Comparison of ENCODE assay signal across 35 mouse cellular contexts in genomic region chr15:27380436-27380945, GRCm38 (mm10).
A peak's percentile ranks its signal among the peaks of the same experiment; 100 is the strongest.
DNase-seq lines count a peak whose midpoint lies in the region; ATAC-seq and TF ChIP-seq lines count a peak whose summit lies in the region.
"Had no signal": no experiment of that assay in that cellular context is flagged by ENCODE, and none has a peak within 500 bp of the region (broad histone marks: within the 10 kb centered on the region; RNA-seq: fewer than 3 reads in every experiment).

No protein-coding gene starts in this region.

- H3K4me2 ChIP-seq in limb, embryonic 14.5 days (replicated peaks; ENCODE audit: low read depth, low read length, severe bottlenecking): no peak overlapping the region
- H3K4me2 ChIP-seq: embryonic facial prominence, embryonic 12.5 days; forebrain, embryonic 15.5 days; heart, embryonic 11.5 days; hindbrain, embryonic 12.5 days; intestine, embryonic 15.5 days; limb, embryonic 12.5 days; liver, embryonic 12.5 days; midbrain, embryonic 13.5 days; neural tube, embryonic 15.5 days had no signal

- 81% methylated on average over 4 of the region's 4 CpGs for WGBS in limb, embryonic 14.5 days
- 82% methylated on average over 4 of the region's 4 CpGs for WGBS in limb, embryonic 10.5 days

- TF ChIP-seq POLR2A in limb, embryonic 14.5 days (IDR thresholded peaks at IDR 0.05; ENCODE audit: borderline replicate concordance, extremely low read depth, insufficient read depth, insufficient read length): no peak
- no peak for TF ChIP-seq POLR2A in brain, embryonic 14.5 days (IDR thresholded peaks at IDR 0.05; ENCODE audit: borderline replicate concordance, extremely low read depth, insufficient read depth, insufficient read length, poor library complexity, severe bottlenecking)

- no peak overlapping the region for H3K4me3 ChIP-seq in limb, embryonic 14.5 days (replicated peaks; ENCODE audit: low read length)
- no peak overlapping the region for H3K4me3 ChIP-seq in limb, embryonic 10.5 days
- H3K4me3 ChIP-seq: embryonic facial prominence, embryonic 12.5 days; forebrain, embryonic 10.5 days; forebrain, embryonic 15.5 days; gastrocnemius, adult 2 months; hindbrain, embryonic 12.5 days; intestine, embryonic 15.5 days; limb, embryonic 12.5 days; liver, embryonic 12.5 days; megakaryocyte, embryonic 14.5 days; midbrain, embryonic 13.5 days; neural tube, embryonic 15.5 days had no signal

- TF ChIP-seq CTCF in brain, embryonic 14.5 days (IDR thresholded peaks at IDR 0.05; ENCODE audit: borderline replicate concordance, extremely low read depth, insufficient read depth, insufficient read length): no peak

- no peak for ATAC-seq in limb, embryonic 14.5 days (ENCODE audit: low FRiP score, low read depth)
- ATAC-seq: forebrain, embryonic 15.5 days; hindbrain, postnatal 0 days; intestine, embryonic 15.5 days; liver, embryonic 12.5 days; liver, postnatal 0 days; lung, postnatal 0 days; midbrain, embryonic 13.5 days had no signal

- H3K36me3 ChIP-seq in limb, embryonic 14.5 days (ENCODE audit: control insufficient read depth, insufficient read depth, low read length): no peaks in the 10 kb centered on the region
- no peaks in the 10 kb centered on the region for H3K36me3 ChIP-seq in limb, embryonic 10.5 days
- H3K36me3 ChIP-seq: embryonic facial prominence, embryonic 12.5 days; forebrain, embryonic 10.5 days; forebrain, embryonic 15.5 days; hindbrain, embryonic 12.5 days; intestine, embryonic 15.5 days; limb, embryonic 12.5 days; liver, embryonic 12.5 days; midbrain, embryonic 13.5 days; neural tube, embryonic 15.5 days had no signal

- H3K27me3 ChIP-seq in limb, embryonic 14.5 days (ENCODE audit: control insufficient read depth, insufficient read depth, low read length): no peaks in the 10 kb centered on the region
- H3K27me3 ChIP-seq in limb, embryonic 10.5 days (ENCODE audit: low read depth, poor library complexity, severe bottlenecking): no peaks in the 10 kb centered on the region
- H3K27me3 ChIP-seq: embryonic facial prominence, embryonic 12.5 days; forebrain, embryonic 15.5 days; hindbrain, embryonic 12.5 days; intestine, embryonic 15.5 days; limb, embryonic 12.5 days; liver, embryonic 12.5 days; megakaryocyte, embryonic 14.5 days; midbrain, embryonic 13.5 days; neural tube, embryonic 15.5 days had no signal

- H3K9me3 ChIP-seq in limb, embryonic 14.5 days (ENCODE audit: control insufficient read depth, low read length): no peaks in the 10 kb centered on the region
- no peaks in the 10 kb centered on the region for H3K9me3 ChIP-seq in limb, embryonic 10.5 days (replicated peaks)
- H3K9me3 ChIP-seq: embryonic facial prominence, embryonic 12.5 days; forebrain, embryonic 10.5 days; forebrain, embryonic 15.5 days; hindbrain, embryonic 12.5 days; intestine, embryonic 15.5 days; limb, embryonic 12.5 days; liver, embryonic 12.5 days; megakaryocyte, embryonic 14.5 days; midbrain, embryonic 13.5 days; neural tube, embryonic 15.5 days had no signal

- H3K9ac ChIP-seq in limb, embryonic 14.5 days (ENCODE audit: low read depth, low read length, severe bottlenecking): no peak overlapping the region
- H3K9ac ChIP-seq: embryonic facial prominence, embryonic 12.5 days; forebrain, embryonic 15.5 days; hindbrain, embryonic 12.5 days; intestine, embryonic 15.5 days; limb, embryonic 12.5 days; liver, embryonic 12.5 days; liver, postnatal 0 days; midbrain, embryonic 13.5 days; neural tube, embryonic 15.5 days had no signal

- H3K27ac ChIP-seq in limb, embryonic 14.5 days (replicated peaks; ENCODE audit: low read depth, low read length): no peak overlapping the region
- H3K27ac ChIP-seq in limb, embryonic 10.5 days: no peak overlapping the region
- H3K27ac ChIP-seq: embryonic facial prominence, embryonic 12.5 days; forebrain, embryonic 10.5 days; forebrain, embryonic 15.5 days; gastrocnemius, adult 2 months; hindbrain, embryonic 12.5 days; hindbrain, postnatal 0 days; intestine, embryonic 15.5 days; limb, embryonic 12.5 days; liver, embryonic 12.5 days; midbrain, embryonic 13.5 days; neural tube, embryonic 15.5 days had no signal

- H3K4me1 ChIP-seq in limb, embryonic 14.5 days (ENCODE audit: control insufficient read depth, insufficient read depth, low read length): no peaks in the 10 kb centered on the region
- no peaks in the 10 kb centered on the region for H3K4me1 ChIP-seq in limb, embryonic 10.5 days
- H3K4me1 ChIP-seq: embryonic facial prominence, embryonic 12.5 days; forebrain, embryonic 10.5 days; forebrain, embryonic 15.5 days; hindbrain, embryonic 12.5 days; intestine, embryonic 15.5 days; limb, embryonic 12.5 days; liver, embryonic 12.5 days; megakaryocyte, embryonic 14.5 days; midbrain, embryonic 13.5 days; neural tube, embryonic 15.5 days had no signal

- peak; percentile 9 for DNase-seq in kidney, adult 9 months
- DNase-seq in kidney, postnatal 14 days: no peak
- peak; percentile 1 for DNase-seq in limb, embryonic 14.5 days (ENCODE audit: low spot score)
- no peak for DNase-seq in limb, embryonic 10.5 days (ENCODE audit: low spot score)
- DNase-seq in brain, embryonic 14.5 days (ENCODE audit: low read depth): peak; percentile 24
- no peak for DNase-seq in lung, adult 18-20 months
- no peak for DNase-seq in urinary bladder, postnatal 25 days (ENCODE audit: low spot score)
- DNase-seq: adrenal gland, postnatal 10 days; B cell, adult 2 months; cerebellum, adult 11 months; cerebellum, adult 9-10 months; cerebellum, postnatal 36 days; gastrocnemius, adult 2 months; gastrocnemius, postnatal 36 days; heart, adult 18-20 months; heart, postnatal 36 days; layer of hippocampus, adult 9-11 months; liver, postnatal 0 days; lung, postnatal 4 days; right cerebral cortex, postnatal 4 days; thymus, adult 2 months; thymus, postnatal 36 days had no signal

Comparison
In these comparisons a context has a peak if more than half of its experiments do, and no peak if none do; other contexts are left out.
1. DNase-seq: peak in kidney, adult 9 months (single experiment), limb, embryonic 14.5 days (single experiment) and brain, embryonic 14.5 days (single experiment); none in kidney, postnatal 14 days (single experiment), limb, embryonic 10.5 days (single experiment), lung, adult 18-20 months (0 of 2) and urinary bladder, postnatal 25 days (single experiment).